Mouse (Mus musculus): Measurements from ENCODE around the gene Cdkn1a. TPM values are rescaled to one million over a fixed set of nuclear protein-coding genes. Genes with fewer than 3 reads are reported as not detected.

Gene Cdkn1a
- polyA plus RNA-seq, 2 experiments: 2.6 to 7.0 TPM

DNA sequence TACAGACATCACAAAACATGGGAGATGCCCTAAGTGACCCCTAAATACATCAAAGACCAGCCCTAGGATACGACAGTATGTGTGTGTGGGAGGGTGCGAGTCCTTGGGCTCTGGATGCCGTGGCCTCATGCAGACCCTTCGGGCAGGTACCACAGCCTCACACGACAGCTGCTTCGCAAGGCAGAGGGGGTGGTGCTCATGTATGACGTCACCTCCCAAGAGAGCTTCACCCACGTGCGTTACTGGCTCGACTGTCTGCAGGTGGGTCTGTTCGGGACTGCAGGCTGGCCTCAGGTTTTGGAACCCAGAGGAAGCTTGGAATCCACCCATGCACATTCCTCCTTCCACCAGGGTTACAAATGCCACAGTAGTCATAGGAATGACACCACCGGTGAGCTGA, 54.3 kb downstream of the Cdkn1a start:
- ATAC-seq (ENCODE audit: insufficient read depth): no peak
- no peak for DNase-seq (ENCODE audit: low read depth in 3 of 3, low spot score in 3 of 3)
- Histone ChIP-seq H3K4me3 (ENCODE audit: insufficient read depth in 1 of 2, low read depth in 2 of 2, low read length in 2 of 2) (no peak overlapping the region), H3K4me2 (ENCODE audit: low read depth) (no peak overlapping the region), H3K9me3 (ENCODE audit: control insufficient read depth, low read length) (no peaks in the 10 kb centered on the region), H3K27ac (no peak overlapping the region), H3K27me3 (ENCODE audit: control insufficient read depth, insufficient read depth, low read length) (no peaks in the 10 kb centered on the region), H3K9ac (replicated peaks) (no peak overlapping the region), H3K4me1 (replicated peaks; ENCODE audit: control insufficient read depth in 2 of 2, insufficient read depth in 2 of 2, low read length in 1 of 2) (no peaks in the 10 kb centered on the region), H3K36me3 (replicated peaks; ENCODE audit: control insufficient read depth, insufficient read depth, low read depth) (no peaks in the 10 kb centered on the region)
- 67% methylated on average over 12 of the region's 12 CpGs for WGBS (ENCODE audit: insufficient replicate concordance)
- TF ChIP-seq CTCF (IDR thresholded peaks at IDR 0.05; ENCODE audit: low read depth): no peak
- no peak for TF ChIP-seq EP300 (IDR thresholded peaks at IDR 0.05; ENCODE audit: low read depth)

DNA sequence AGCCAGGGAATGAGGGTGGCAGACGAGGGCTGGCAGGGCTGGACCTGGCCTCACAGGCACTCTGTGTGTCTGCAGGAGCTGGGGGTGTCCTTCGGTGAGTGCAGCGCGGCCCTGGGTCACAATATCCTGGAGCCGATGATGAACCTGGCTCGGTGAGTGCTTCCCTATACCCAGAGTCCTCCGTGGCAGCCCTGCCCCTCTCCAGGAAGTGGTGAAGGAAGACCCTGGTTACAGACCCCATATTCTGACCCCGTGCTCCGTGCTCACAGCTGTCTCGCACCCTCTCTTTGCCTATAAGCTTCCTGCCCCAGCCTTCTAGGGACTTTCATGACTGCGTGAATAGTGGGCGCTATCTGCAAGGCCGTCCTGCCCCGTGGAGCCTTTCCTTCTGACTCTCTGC, 56.5 kb downstream of the Cdkn1a start:
- H3K9ac ChIP-seq (replicated peaks): no peak overlapping the region
- 60% methylated on average over 14 of the region's 14 CpGs for WGBS (ENCODE audit: insufficient replicate concordance)
- ATAC-seq (ENCODE audit: insufficient read depth) (no peak), DNase-seq (ENCODE audit: low read depth in 3 of 3, low spot score in 3 of 3) (no peak)
- no peaks in the 10 kb centered on the region for H3K9me3 ChIP-seq (ENCODE audit: control insufficient read depth, low read length)
- TF ChIP-seq CTCF (IDR thresholded peaks at IDR 0.05; ENCODE audit: low read depth): no peak
- H3K27me3 ChIP-seq (ENCODE audit: control insufficient read depth, insufficient read depth, low read length): no peaks in the 10 kb centered on the region
- no peaks in the 10 kb centered on the region for H3K4me1 ChIP-seq (replicated peaks; ENCODE audit: control insufficient read depth in 2 of 2, insufficient read depth in 2 of 2, low read length in 1 of 2)
- no peak overlapping the region for H3K4me2 ChIP-seq (ENCODE audit: low read depth)
- no peaks in the 10 kb centered on the region for H3K36me3 ChIP-seq (replicated peaks; ENCODE audit: control insufficient read depth, insufficient read depth, low read depth)
- no peak overlapping the region for H3K27ac ChIP-seq
- no peak overlapping the region for H3K4me3 ChIP-seq (ENCODE audit: insufficient read depth in 1 of 2, low read depth in 2 of 2, low read length in 2 of 2)

DNA sequence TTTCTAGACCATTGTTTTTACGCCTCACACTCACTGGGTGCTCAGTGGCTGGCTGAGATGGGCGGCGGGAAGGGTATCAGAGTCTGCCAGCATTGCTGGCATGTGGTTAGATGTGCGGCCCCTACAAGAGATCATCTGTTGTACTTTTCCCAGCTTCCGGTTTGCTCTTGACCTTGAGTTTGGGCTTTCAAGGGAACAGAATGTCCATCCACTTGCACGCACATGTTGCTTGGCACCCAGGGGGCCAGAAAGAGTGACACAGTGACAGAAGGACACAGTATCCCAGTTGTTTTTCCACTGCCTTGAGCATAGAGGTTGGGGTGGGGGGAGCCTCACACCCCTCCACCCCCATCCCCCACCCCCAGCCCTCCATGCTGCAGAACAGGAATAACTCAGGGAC, 57.0 kb downstream of the Cdkn1a start:
- TF ChIP-seq CTCF (IDR thresholded peaks at IDR 0.05; ENCODE audit: low read depth): no peak
- TF ChIP-seq EP300 (IDR thresholded peaks at IDR 0.05; ENCODE audit: low read depth): no peak
- DNase-seq (ENCODE audit: low read depth in 3 of 3, low spot score in 3 of 3) (no peak), ATAC-seq (ENCODE audit: insufficient read depth) (no peak)
- 63% methylated on average over 6 of the region's 6 CpGs for WGBS (ENCODE audit: insufficient replicate concordance)
- Histone ChIP-seq H3K27me3 (ENCODE audit: control insufficient read depth, insufficient read depth, low read length) (no peaks in the 10 kb centered on the region), H3K4me2 (ENCODE audit: low read depth) (no peak overlapping the region), H3K36me3 (replicated peaks; ENCODE audit: control insufficient read depth, insufficient read depth, low read depth) (no peaks in the 10 kb centered on the region), H3K4me1 (replicated peaks; ENCODE audit: control insufficient read depth in 2 of 2, insufficient read depth in 2 of 2, low read length in 1 of 2) (no peaks in the 10 kb centered on the region), H3K9ac (replicated peaks) (no peak overlapping the region), H3K27ac (no peak overlapping the region), H3K4me3 (ENCODE audit: insufficient read depth in 1 of 2, low read depth in 2 of 2, low read length in 2 of 2) (no peak overlapping the region), H3K9me3 (ENCODE audit: control insufficient read depth, low read length) (no peaks in the 10 kb centered on the region)

DNA sequence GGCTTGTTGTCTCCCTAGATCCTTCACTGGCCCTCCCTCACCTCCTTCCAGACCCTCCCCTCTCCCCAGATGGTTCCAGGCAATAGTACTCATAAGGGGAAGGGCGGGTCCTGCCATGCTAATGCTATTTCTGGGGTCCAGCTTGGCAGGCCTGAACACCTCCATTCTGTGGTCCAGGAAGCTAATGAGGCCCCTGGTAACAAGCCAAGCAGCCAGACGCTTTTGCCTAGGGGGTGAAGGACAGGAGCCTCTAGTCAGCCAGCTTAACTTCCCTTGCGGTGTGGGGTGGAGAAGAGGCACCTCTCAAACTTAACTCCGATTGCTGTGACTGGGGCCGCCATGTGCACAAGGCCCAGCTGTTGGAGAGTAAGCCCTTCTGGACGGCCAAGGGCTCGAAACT, 59.0 kb downstream of the Cdkn1a start:
- 57% methylated on average over 7 of the region's 7 CpGs for WGBS (ENCODE audit: insufficient replicate concordance)
- no peak overlapping the region for H3K4me2 ChIP-seq (ENCODE audit: low read depth)
- H3K27me3 ChIP-seq (ENCODE audit: control insufficient read depth, insufficient read depth, low read length): no peaks in the 10 kb centered on the region
- no peaks in the 10 kb centered on the region for H3K9me3 ChIP-seq (ENCODE audit: control insufficient read depth, low read length)
- ATAC-seq (ENCODE audit: insufficient read depth) (no peak), DNase-seq (ENCODE audit: low read depth in 3 of 3, low spot score in 3 of 3) (no peak)
- H3K36me3 ChIP-seq (replicated peaks; ENCODE audit: control insufficient read depth, insufficient read depth, low read depth): no peaks in the 10 kb centered on the region
- TF ChIP-seq EP300 (IDR thresholded peaks at IDR 0.05; ENCODE audit: low read depth): no peak
- TF ChIP-seq CTCF (IDR thresholded peaks at IDR 0.05; ENCODE audit: low read depth): no peak
- no peak overlapping the region for H3K4me3 ChIP-seq (ENCODE audit: insufficient read depth in 1 of 2, low read depth in 2 of 2, low read length in 2 of 2)
- H3K9ac ChIP-seq (replicated peaks): no peak overlapping the region
- no peaks in the 10 kb centered on the region for H3K4me1 ChIP-seq (replicated peaks; ENCODE audit: control insufficient read depth in 2 of 2, insufficient read depth in 2 of 2, low read length in 1 of 2)
- no peak overlapping the region for H3K27ac ChIP-seq

Other genes starting within 250 kb of the Cdkn1a start
- 0.01 and 0.02 TPM in 2 replicates for gene Pnpla1, start 232.6 kb upstream of the Cdkn1a start, polyA plus RNA-seq (2012; rRNA removed)
- gene Pnpla1, start 232.6 kb upstream of the Cdkn1a start, polyA plus RNA-seq (2014; fragmentation: Nextera tagmentation; extraction: Ambion mirVana): 0.04 TPM in 1 of 2 replicates, not detected in the other
- 0.06 TPM in 2 replicates for gene 4930539E08Rik, start 175.7 kb upstream of the Cdkn1a start, polyA plus RNA-seq (2012; rRNA removed)
- 0.03 and 0.14 TPM in 2 replicates for gene 4930539E08Rik, start 175.7 kb upstream of the Cdkn1a start, polyA plus RNA-seq (2014; fragmentation: Nextera tagmentation; extraction: Ambion mirVana)
- gene Pxt1, start 147.1 kb upstream of the Cdkn1a start, polyA plus RNA-seq (2012; rRNA removed): 0.23 and 0.32 TPM in 2 replicates
- 0.14 and 0.45 TPM in 2 replicates for gene Pxt1, start 147.1 kb upstream of the Cdkn1a start, polyA plus RNA-seq (2014; fragmentation: Nextera tagmentation; extraction: Ambion mirVana)
- 22.7 and 30.4 TPM in 2 replicates for gene Kctd20, start 139.0 kb upstream of the Cdkn1a start, polyA plus RNA-seq (2012; rRNA removed)
- 53.9 and 55.3 TPM in 2 replicates for gene Kctd20, start 139.0 kb upstream of the Cdkn1a start, polyA plus RNA-seq (2014; fragmentation: Nextera tagmentation; extraction: Ambion mirVana)
- gene Stk38, start 83.0 kb upstream of the Cdkn1a start, polyA plus RNA-seq (2012; rRNA removed): 24.5 and 31.8 TPM in 2 replicates
- gene Stk38, start 83.0 kb upstream of the Cdkn1a start, polyA plus RNA-seq (2014; fragmentation: Nextera tagmentation; extraction: Ambion mirVana): 29.2 and 32.7 TPM in 2 replicates
- gene Srsf3, start 58.3 kb upstream of the Cdkn1a start, polyA plus RNA-seq (2012; rRNA removed): 91.1 and 123 TPM in 2 replicates
- gene Srsf3, start 58.3 kb upstream of the Cdkn1a start, polyA plus RNA-seq (2014; fragmentation: Nextera tagmentation; extraction: Ambion mirVana): 269 and 272 TPM in 2 replicates
- gene Rab44, start 23.2 kb downstream of the Cdkn1a start, polyA plus RNA-seq (2012; rRNA removed): 11.5 and 12.8 TPM in 2 replicates
- 3.7 and 4.1 TPM in 2 replicates for gene Rab44, start 23.2 kb downstream of the Cdkn1a start, polyA plus RNA-seq (2014; fragmentation: Nextera tagmentation; extraction: Ambion mirVana)
- gene Cpne5, start 147.2 kb downstream of the Cdkn1a start, polyA plus RNA-seq (2012; rRNA removed): 0.06 and 0.12 TPM in 2 replicates
- 0.16 and 0.28 TPM in 2 replicates for gene Cpne5, start 147.2 kb downstream of the Cdkn1a start, polyA plus RNA-seq (2014; fragmentation: Nextera tagmentation; extraction: Ambion mirVana)
- 46.2 and 47.9 TPM in 2 replicates for gene Ppil1, start 173.2 kb downstream of the Cdkn1a start, polyA plus RNA-seq (2012; rRNA removed)
- gene Ppil1, start 173.2 kb downstream of the Cdkn1a start, polyA plus RNA-seq (2014; fragmentation: Nextera tagmentation; extraction: Ambion mirVana): 84.7 and 87.3 TPM in 2 replicates
- 26.1 and 27.4 TPM in 2 replicates for gene BC004004, start 177.8 kb downstream of the Cdkn1a start, polyA plus RNA-seq (2012; rRNA removed)
- gene BC004004, start 177.8 kb downstream of the Cdkn1a start, polyA plus RNA-seq (2014; fragmentation: Nextera tagmentation; extraction: Ambion mirVana): 57.7 and 58.1 TPM in 2 replicates
- gene Pi16, start 226.7 kb downstream of the Cdkn1a start, polyA plus RNA-seq (2012; rRNA removed): 0.90 and 0.97 TPM in 2 replicates
- gene Pi16, start 226.7 kb downstream of the Cdkn1a start, polyA plus RNA-seq (2014; fragmentation: Nextera tagmentation; extraction: Ambion mirVana): 0.39 and 0.52 TPM in 2 replicates

Data from liver, embryonic 14.5 days (tissue).